8 mouse cellular contexts compared by ENCODE assay signal in the genomic region with DNA sequence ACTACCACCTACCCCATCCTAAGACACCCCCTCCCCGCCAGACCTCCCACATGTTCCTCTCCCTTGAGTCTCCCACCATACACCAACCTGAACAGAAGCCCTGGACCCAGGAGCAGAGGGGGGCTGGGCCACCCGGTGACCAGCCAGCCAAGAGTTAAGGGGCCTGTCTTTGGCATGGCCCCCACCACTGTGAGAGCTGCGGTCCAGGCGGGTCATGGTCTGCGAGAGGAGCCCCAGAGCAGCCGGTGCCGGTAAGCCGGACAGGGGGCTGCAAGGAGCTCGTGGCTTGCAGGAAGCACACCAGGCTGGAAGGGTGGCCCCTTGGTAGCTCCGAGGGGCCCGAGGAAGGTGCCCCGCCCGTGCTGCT. TPM values are rescaled to one million over a fixed set of nuclear protein-coding genes. Genes with fewer than 3 reads are reported as not detected.
DNase-seq lines count a peak whose midpoint lies in the region; ATAC-seq and TF ChIP-seq lines count a peak whose summit lies in the region.

No protein-coding gene starts in this region.

- H3K9ac ChIP-seq in heart, embryonic 11.5 days (ENCODE audit: low read depth, low read length): peak overlapping the region; percentile 58
- H3K9ac ChIP-seq in ES-Bruce4 (ENCODE audit: low read depth, poor library complexity, severe bottlenecking): peak overlapping the region; percentile 85
- H3K9ac ChIP-seq in forebrain, embryonic 12.5 days: peak overlapping the region; percentile 68
- peak overlapping the region; percentile 57 for H3K9ac ChIP-seq in liver, embryonic 11.5 days (ENCODE audit: low read depth, low read length)

- H3K4me1 ChIP-seq in heart, embryonic 11.5 days (ENCODE audit: control insufficient read depth, insufficient read depth, low read length): peaks cover 56% of the 10 kb centered on the region
- peaks cover 2% of the 10 kb centered on the region for H3K4me1 ChIP-seq in ES-Bruce4 (ENCODE audit: control insufficient read depth, insufficient read depth, low read length)
- H3K4me1 ChIP-seq in forebrain, embryonic 12.5 days: peaks cover 61% of the 10 kb centered on the region
- peaks cover 51% of the 10 kb centered on the region for H3K4me1 ChIP-seq in liver, embryonic 11.5 days (replicated peaks; ENCODE audit: control insufficient read depth, insufficient read depth, low read length)

- peak overlapping the region; percentile 78; the same call in 1 of the 2 replicates for H3K27ac ChIP-seq in heart, embryonic 11.5 days (ENCODE audit: low read depth, low read length)
- H3K27ac ChIP-seq in ES-Bruce4 (ENCODE audit: insufficient read depth, low read length): peak overlapping the region; percentile 54
- peak overlapping the region; percentile 90 for H3K27ac ChIP-seq in forebrain, embryonic 12.5 days
- H3K27ac ChIP-seq in liver, embryonic 11.5 days (ENCODE audit: low read depth, low read length): peak overlapping the region; percentile 70; the same call in 1 of the 2 replicates

- ATAC-seq in heart, embryonic 11.5 days (replicated peaks; ENCODE audit: insufficient number of reproducible peaks, low FRiP score, low TSS enrichment): 0 out of 2 replicates have a peak, but pooled peaks have one; percentile 3
- peak; percentile 18; the same call in 1 of the 2 replicates for ATAC-seq in forebrain, embryonic 12.5 days (ENCODE audit: low FRiP score)
- ATAC-seq in liver, embryonic 11.5 days (replicated peaks; ENCODE audit: low FRiP score): peak; percentile 15; the same call in 1 of the 2 replicates
- no peak for ATAC-seq in frontal cortex, adult (ENCODE audit: low TSS enrichment)

- peak overlapping the region; percentile 85 for H3K4me2 ChIP-seq in heart, embryonic 11.5 days
- H3K4me2 ChIP-seq in forebrain, embryonic 12.5 days: peak overlapping the region; percentile 99
- H3K4me2 ChIP-seq in liver, embryonic 11.5 days: peak overlapping the region; percentile 88

- TF ChIP-seq POLR2A in ES-Bruce4 (IDR thresholded peaks at IDR 0.05; ENCODE audit: insufficient read depth, low read length): no peak

- no peaks in the 10 kb centered on the region for H3K9me3 ChIP-seq in heart, embryonic 11.5 days (replicated peaks; ENCODE audit: control insufficient read depth, low read length)
- H3K9me3 ChIP-seq in ES-Bruce4 (replicated peaks; ENCODE audit: control insufficient read depth, insufficient read depth, low read length, poor library complexity, severe bottlenecking): no peaks in the 10 kb centered on the region
- no peaks in the 10 kb centered on the region for H3K9me3 ChIP-seq in forebrain, embryonic 12.5 days
- no peaks in the 10 kb centered on the region for H3K9me3 ChIP-seq in liver, embryonic 11.5 days (ENCODE audit: control insufficient read depth, low read length)

- 10% methylated on average over 13 of the region's 13 CpGs for WGBS in heart, embryonic 11.5 days (ENCODE audit: insufficient replicate concordance)
- WGBS in forebrain, embryonic 12.5 days: 5% methylated on average over 13 of the region's 13 CpGs
- WGBS in liver, embryonic 11.5 days: 26% methylated on average over 13 of the region's 13 CpGs

- H3K4me3 ChIP-seq in heart, embryonic 11.5 days (ENCODE audit: low read depth, low read length): peak overlapping the region; percentile 45
- peak overlapping the region; percentile 75 for H3K4me3 ChIP-seq in ES-Bruce4 (ENCODE audit: low read depth, low read length)
- H3K4me3 ChIP-seq in forebrain, embryonic 12.5 days (replicated peaks): peak overlapping the region; percentile 52
- H3K4me3 ChIP-seq in liver, embryonic 11.5 days (ENCODE audit: low read depth, low read length): peak overlapping the region; percentile 55

- H3K36me3 ChIP-seq in heart, embryonic 11.5 days (ENCODE audit: control insufficient read depth, insufficient read depth, low read length): peaks cover 45% of the 10 kb centered on the region
- H3K36me3 ChIP-seq in ES-Bruce4 (ENCODE audit: control insufficient read depth, insufficient read depth, low read length, poor library complexity, severe bottlenecking): peaks cover 60% of the 10 kb centered on the region
- H3K36me3 ChIP-seq in forebrain, embryonic 12.5 days (replicated peaks): peaks cover 61% of the 10 kb centered on the region
- peaks cover 50% of the 10 kb centered on the region for H3K36me3 ChIP-seq in liver, embryonic 11.5 days (ENCODE audit: control insufficient read depth, insufficient read depth, low read length)

- no peak for TF ChIP-seq CTCF in ES-Bruce4 (IDR thresholded peaks at IDR 0.05; ENCODE audit: low read depth, low read length)

- no peak for TF ChIP-seq EP300 in ES-Bruce4 (IDR thresholded peaks at IDR 0.05; ENCODE audit: insufficient read depth, low read depth, low read length)

- no peak for DNase-seq in heart, adult 18-20 months
- no peak for DNase-seq in liver, embryonic 11.5 days (ENCODE audit: low spot score)
- no peak for DNase-seq in urinary bladder, postnatal 14 days (ENCODE audit: low spot score)
- no peak for DNase-seq in frontal cortex, adult 2 months (ENCODE audit: extremely low spot score in 1 of 2, low spot score in 1 of 2)

- no peaks in the 10 kb centered on the region for H3K27me3 ChIP-seq in heart, embryonic 11.5 days (ENCODE audit: control insufficient read depth, insufficient read depth, low read length)
- H3K27me3 ChIP-seq in ES-Bruce4 (ENCODE audit: control insufficient read depth, insufficient read depth, low read length, poor library complexity, severe bottlenecking): no peaks in the 10 kb centered on the region
- H3K27me3 ChIP-seq in forebrain, embryonic 12.5 days: no peaks in the 10 kb centered on the region
- no peaks in the 10 kb centered on the region for H3K27me3 ChIP-seq in liver, embryonic 11.5 days (replicated peaks; ENCODE audit: control insufficient read depth, insufficient read depth, low read length)

RNA-seq across cellular contexts. Expression of a gene that starts 6.3 kb away (rescaled TPM):
- polyA plus RNA-seq in heart, embryonic 11.5 days (2014; fragmentation: Nextera tagmentation; extraction: Ambion mirVana): 36.5 and 44.0 TPM in 2 replicates
- total RNA-seq in heart, adult 18-20 months (2021): 100 to 1,000 TPM; 458 to 487 TPM
- polyA plus RNA-seq in ES-Bruce4 (2011; ENCODE audit: insufficient read depth, insufficient read length, low read depth, missing spikeins): 181 and 194 TPM in 2 replicates
- 72.8 and 76.0 TPM in 2 replicates for polyA plus RNA-seq in forebrain, embryonic 12.5 days (2016; fragmentation: Nextera tagmentation; extraction: Ambion mirVana)
- 27.6 and 28.9 TPM in 2 replicates for polyA plus RNA-seq in liver, embryonic 11.5 days (2014; fragmentation: Nextera tagmentation; extraction: Ambion mirVana)
- 184 and 186 TPM in 2 replicates for polyA plus RNA-seq in frontal cortex, adult 2 months (2012; rRNA removed)

RNA-seq across cellular contexts. Expression of a gene that starts 26.2 kb away (rescaled TPM):
- 102 and 105 TPM in 2 replicates for polyA plus RNA-seq in heart, embryonic 11.5 days (2014; fragmentation: Nextera tagmentation; extraction: Ambion mirVana)
- total RNA-seq in heart, adult 18-20 months (2021): 10 to 100 TPM; 35.5 to 37.3 TPM
- polyA plus RNA-seq in ES-Bruce4 (2011; ENCODE audit: insufficient read depth, insufficient read length, low read depth, missing spikeins): 23.9 and 26.2 TPM in 2 replicates
- 22.9 and 27.8 TPM in 2 replicates for polyA plus RNA-seq in forebrain, embryonic 12.5 days (2016; fragmentation: Nextera tagmentation; extraction: Ambion mirVana)
- 33.6 and 41.2 TPM in 2 replicates for polyA plus RNA-seq in liver, embryonic 11.5 days (2014; fragmentation: Nextera tagmentation; extraction: Ambion mirVana)
- polyA plus RNA-seq in frontal cortex, adult 2 months (2012; rRNA removed): 13.3 and 16.2 TPM in 2 replicates

RNA-seq across cellular contexts. Expression of a gene that starts 34.5 kb away (rescaled TPM):
- 50.7 and 60.0 TPM in 2 replicates for polyA plus RNA-seq in heart, embryonic 11.5 days (2014; fragmentation: Nextera tagmentation; extraction: Ambion mirVana)
- total RNA-seq in heart, adult 18-20 months (2021): 10 to 100 TPM; 35.7 TPM
- polyA plus RNA-seq in ES-Bruce4 (2011; ENCODE audit: insufficient read depth, insufficient read length, low read depth, missing spikeins): 201 and 202 TPM in 2 replicates
- 168 and 172 TPM in 2 replicates for polyA plus RNA-seq in forebrain, embryonic 12.5 days (2016; fragmentation: Nextera tagmentation; extraction: Ambion mirVana)
- polyA plus RNA-seq in liver, embryonic 11.5 days (2014; fragmentation: Nextera tagmentation; extraction: Ambion mirVana): 76.7 and 82.0 TPM in 2 replicates
- 37.5 and 42.8 TPM in 2 replicates for polyA plus RNA-seq in frontal cortex, adult 2 months (2012; rRNA removed)

RNA-seq across cellular contexts. Expression of a gene that starts 46.1 kb away (rescaled TPM):
- polyA plus RNA-seq in heart, embryonic 11.5 days (2014; fragmentation: Nextera tagmentation; extraction: Ambion mirVana): 6.8 and 7.0 TPM in 2 replicates
- 10 to 100 TPM in 1 of 2 experiments, 1 to 10 TPM in 1; 9.9 to 15.2 TPM for total RNA-seq in heart, adult 18-20 months (2021)
- polyA plus RNA-seq in ES-Bruce4 (2011; ENCODE audit: insufficient read depth, insufficient read length, low read depth, missing spikeins): 27.3 and 31.1 TPM in 2 replicates
- polyA plus RNA-seq in forebrain, embryonic 12.5 days (2016; fragmentation: Nextera tagmentation; extraction: Ambion mirVana): 31.0 and 40.3 TPM in 2 replicates
- 10.5 and 12.0 TPM in 2 replicates for polyA plus RNA-seq in liver, embryonic 11.5 days (2014; fragmentation: Nextera tagmentation; extraction: Ambion mirVana)
- 42.0 and 48.0 TPM in 2 replicates for polyA plus RNA-seq in frontal cortex, adult 2 months (2012; rRNA removed)
